Mouse (Mus musculus): ENCODE results near the gene Tspan1. TPM values are rescaled to one million over a fixed set of nuclear protein-coding genes. Genes with fewer than 3 reads are reported as not detected.

Tspan1 gene
- polyA plus RNA-seq, 1 experiment from 2014 or later = not detected

DNA sequence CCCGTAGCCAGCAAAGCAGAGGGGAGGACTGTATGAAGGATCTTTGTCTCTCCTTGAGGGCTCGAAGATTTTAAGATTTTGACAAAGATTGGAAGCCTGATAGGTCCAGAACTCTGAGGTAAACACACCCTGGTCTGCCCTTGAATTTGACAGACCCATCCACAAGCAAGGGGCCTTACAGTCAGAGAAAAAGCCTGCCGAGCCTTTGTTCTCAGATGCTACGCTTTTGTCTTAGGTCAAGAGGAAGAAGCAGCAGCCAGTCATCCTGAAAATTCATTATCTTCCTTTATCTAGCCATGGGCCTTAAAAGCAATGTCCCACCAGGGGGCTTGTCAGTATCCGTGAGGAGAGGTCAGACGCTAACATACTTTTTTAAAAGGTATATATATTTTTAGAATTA, 39.4 kb downstream of the Tspan1 start:
- H3K4me1 ChIP-seq (replicated peaks; ENCODE audit: control insufficient read depth, insufficient read depth, low read length) = no peaks in the 10 kb centered on the region
- no peak overlapping the region for H3K27ac ChIP-seq (ENCODE audit: low read depth, low read length)
- no peaks in the 10 kb centered on the region for H3K36me3 ChIP-seq (ENCODE audit: control insufficient read depth, insufficient read depth, low read length)
- 58% methylated on average over 6 of the region's 6 CpGs for WGBS
- DNase-seq (ENCODE audit: low spot score) = no peak
- no peak for ATAC-seq (ENCODE audit: low FRiP score)
- no peak overlapping the region for H3K4me3 ChIP-seq (ENCODE audit: low read depth, low read length)
- no peaks in the 10 kb centered on the region for H3K9me3 ChIP-seq (ENCODE audit: control insufficient read depth, low read length)
- H3K27me3 ChIP-seq (ENCODE audit: control insufficient read depth, insufficient read depth, low read length) = no peaks in the 10 kb centered on the region
- H3K9ac ChIP-seq (ENCODE audit: low read depth, low read length) = no peak overlapping the region
- no peak overlapping the region for H3K4me2 ChIP-seq (replicated peaks; ENCODE audit: low read depth, low read length)

DNA sequence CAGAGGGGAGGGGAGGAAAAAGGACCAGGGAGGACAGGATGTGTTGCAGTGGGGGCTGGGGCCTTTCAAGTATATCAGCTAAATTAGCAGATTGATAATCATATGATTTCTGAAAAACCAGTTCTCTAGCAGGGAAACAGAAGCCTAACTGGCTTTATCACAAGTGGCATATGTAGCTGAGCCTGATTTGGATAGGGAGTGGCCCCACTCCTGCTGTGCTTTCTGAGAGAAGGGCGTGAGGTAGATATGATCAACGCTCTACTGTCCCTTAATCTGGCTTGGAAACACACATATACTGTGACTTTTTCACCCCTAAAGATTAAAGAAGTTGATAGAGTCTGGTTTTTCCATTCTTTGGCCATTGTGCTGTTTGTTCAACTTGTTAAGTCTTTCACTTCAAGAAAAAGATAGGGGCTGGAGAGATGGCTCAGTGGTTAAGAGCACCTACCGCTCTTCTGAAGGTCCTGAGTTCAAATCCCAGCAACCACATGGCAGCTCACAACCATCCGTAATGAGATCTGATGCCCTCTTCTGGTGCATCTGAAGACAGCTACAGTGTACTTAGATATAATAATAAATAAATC, 41.5 kb downstream of the Tspan1 start:
- Histone ChIP-seq H3K9ac (ENCODE audit: low read depth, low read length) (no peak overlapping the region), H3K4me1 (replicated peaks; ENCODE audit: control insufficient read depth, insufficient read depth, low read length) (no peaks in the 10 kb centered on the region), H3K4me3 (ENCODE audit: low read depth, low read length) (no peak overlapping the region), H3K4me2 (replicated peaks; ENCODE audit: low read depth, low read length) (no peak overlapping the region), H3K27me3 (ENCODE audit: control insufficient read depth, insufficient read depth, low read length) (no peaks in the 10 kb centered on the region), H3K9me3 (ENCODE audit: control insufficient read depth, low read length) (no peaks in the 10 kb centered on the region), H3K27ac (ENCODE audit: low read depth, low read length) (no peak overlapping the region), H3K36me3 (ENCODE audit: control insufficient read depth, insufficient read depth, low read length) (no peaks in the 10 kb centered on the region)
- ATAC-seq (ENCODE audit: low FRiP score) (no peak), DNase-seq (ENCODE audit: low spot score) (no peak)
- WGBS = 93% methylated on average over 4 of the region's 4 CpGs

- H3K4me3 ChIP-seq (ENCODE audit: low read depth, low read length) = peak within 1 kb of the TSS; percentile 47
- H3K36me3 ChIP-seq (ENCODE audit: control insufficient read depth, insufficient read depth, low read length) = no peaks in the 10 kb centered on the region
- WGBS = 8% methylated on average over 24 of the region's 24 CpGs
- no peak within 1 kb of the TSS for H3K27ac ChIP-seq (ENCODE audit: low read depth, low read length)
- H3K9me3 ChIP-seq (ENCODE audit: control insufficient read depth, low read length) = no peaks in the 10 kb centered on the region
- H3K27me3 ChIP-seq (ENCODE audit: control insufficient read depth, insufficient read depth, low read length) = no peaks in the 10 kb centered on the region
- peak within 1 kb of the TSS; percentile 53 for H3K4me2 ChIP-seq (replicated peaks; ENCODE audit: low read depth, low read length)
- peak within 1 kb of the TSS; percentile 63 for H3K9ac ChIP-seq (ENCODE audit: low read depth, low read length)
- peak; percentile 99 for ATAC-seq (ENCODE audit: low FRiP score)
- peak; percentile 95 for DNase-seq (ENCODE audit: low spot score)
- H3K4me1 ChIP-seq (replicated peaks; ENCODE audit: control insufficient read depth, insufficient read depth, low read length) = no peaks in the 10 kb centered on the region
Observed at GRCm38 (mm10) chr4:116123602-116124519, 43.5 kb downstream of the Tspan1 start, which contains the start of the genes Rad54l and Pomgnt1. TSS of gene Rad54l (minus strand) at chr4:116123690. TSS of gene Pomgnt1 (plus strand) at chr4:116123840.

GRCm38 (mm10) chr4:116122762-116123161, 44.6 kb downstream of the Tspan1 start:
- Histone ChIP-seq H3K27ac (ENCODE audit: low read depth, low read length) (no peak overlapping the region), H3K4me2 (replicated peaks; ENCODE audit: low read depth, low read length) (peak overlapping the region; percentile 53), H3K4me1 (replicated peaks; ENCODE audit: control insufficient read depth, insufficient read depth, low read length) (no peaks in the 10 kb centered on the region), H3K36me3 (ENCODE audit: control insufficient read depth, insufficient read depth, low read length) (0 out of 2 replicates have a peak, but pooled peaks cover 3% of the 10 kb centered on the region), H3K9me3 (ENCODE audit: control insufficient read depth, low read length) (no peaks in the 10 kb centered on the region), H3K9ac (ENCODE audit: low read depth, low read length) (peak overlapping the region; percentile 50), H3K27me3 (ENCODE audit: control insufficient read depth, insufficient read depth, low read length) (no peaks in the 10 kb centered on the region), H3K4me3 (ENCODE audit: low read depth, low read length) (peak overlapping the region; percentile 47)
- 0% methylated on average over 1 of the region's 1 CpGs for WGBS
- ATAC-seq (ENCODE audit: low FRiP score) (no peak), DNase-seq (ENCODE audit: low spot score) (no peak)

Other genes with a start within 250 kb of the Tspan1 start
- 2.4 and 2.5 TPM in 2 replicates for gene Dmbx1, start 227.7 kb downstream of the Tspan1 start, polyA plus RNA-seq (2014; fragmentation: Nextera tagmentation; extraction: Ambion mirVana)
- gene Faah, start 149.7 kb downstream of the Tspan1 start, polyA plus RNA-seq (2014; fragmentation: Nextera tagmentation; extraction: Ambion mirVana) = 3.9 and 4.1 TPM in 2 replicates
- gene Nsun4, start 113.7 kb downstream of the Tspan1 start, polyA plus RNA-seq (2014; fragmentation: Nextera tagmentation; extraction: Ambion mirVana) = 19.3 and 20.7 TPM in 2 replicates
- gene Uqcrh, start 92.5 kb downstream of the Tspan1 start, polyA plus RNA-seq (2014; fragmentation: Nextera tagmentation; extraction: Ambion mirVana) = 413 and 425 TPM in 2 replicates
- 65.5 and 72.3 TPM in 2 replicates for gene Lrrc41, start 92.3 kb downstream of the Tspan1 start, polyA plus RNA-seq (2014; fragmentation: Nextera tagmentation; extraction: Ambion mirVana)
- gene Rad54l, start 43.9 kb downstream of the Tspan1 start, polyA plus RNA-seq (2014; fragmentation: Nextera tagmentation; extraction: Ambion mirVana) = 42.1 and 46.9 TPM in 2 replicates
- gene Pomgnt1, start 43.8 kb downstream of the Tspan1 start, polyA plus RNA-seq (2014; fragmentation: Nextera tagmentation; extraction: Ambion mirVana) = 49.0 and 52.3 TPM in 2 replicates
- gene Lurap1, start 16.3 kb downstream of the Tspan1 start, polyA plus RNA-seq (2014; fragmentation: Nextera tagmentation; extraction: Ambion mirVana) = 1.1 and 1.3 TPM in 2 replicates
- not detected in 2 replicates for gene 1700042G07Rik, start 5.8 kb upstream of the Tspan1 start, polyA plus RNA-seq (2014; fragmentation: Nextera tagmentation; extraction: Ambion mirVana)
- not detected in 2 replicates for gene Gm49337, start 5.8 kb upstream of the Tspan1 start, polyA plus RNA-seq (2014; fragmentation: Nextera tagmentation; extraction: Ambion mirVana)
- 75.9 and 103 TPM in 2 replicates for gene Pik3r3, start 54.0 kb upstream of the Tspan1 start, polyA plus RNA-seq (2014; fragmentation: Nextera tagmentation; extraction: Ambion mirVana)